Mouse (Mus musculus): ENCODE data around the gene Trmt2b.
"Not testable (repeated sequence)": the region's sequence is repeated elsewhere in the genome, so short reads cannot be mapped to it uniquely, and the experiment has no call there.

Gene Trmt2b

DNA sequence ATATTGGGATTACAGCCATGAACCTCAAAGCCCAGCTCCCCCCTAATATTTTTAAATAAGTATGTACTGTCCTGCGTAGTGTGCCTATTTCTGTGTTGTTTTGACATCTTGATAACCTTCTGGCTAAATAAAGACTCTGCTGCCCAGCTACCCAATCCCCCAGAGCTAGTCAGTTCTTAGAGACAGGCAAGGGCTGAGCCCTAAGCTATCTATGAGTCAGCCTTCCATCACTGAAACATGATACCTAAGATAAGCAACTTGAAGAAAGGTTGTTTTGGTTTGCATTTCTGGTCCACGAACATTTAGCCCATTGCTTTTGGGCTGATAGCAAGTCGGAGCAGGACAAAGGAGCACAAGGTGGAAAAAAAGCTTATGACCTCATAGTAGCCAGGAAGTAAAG is 56.2 kb downstream of the Trmt2b start:
- DNase-seq (ENCODE audit: low spot score), result no peak

- DNase-seq (ENCODE audit: low spot score), result no peak
These were observed 58.6 kb downstream of the Trmt2b start for GRCm38 (mm10) chrX:134218161-134218560.

DNA sequence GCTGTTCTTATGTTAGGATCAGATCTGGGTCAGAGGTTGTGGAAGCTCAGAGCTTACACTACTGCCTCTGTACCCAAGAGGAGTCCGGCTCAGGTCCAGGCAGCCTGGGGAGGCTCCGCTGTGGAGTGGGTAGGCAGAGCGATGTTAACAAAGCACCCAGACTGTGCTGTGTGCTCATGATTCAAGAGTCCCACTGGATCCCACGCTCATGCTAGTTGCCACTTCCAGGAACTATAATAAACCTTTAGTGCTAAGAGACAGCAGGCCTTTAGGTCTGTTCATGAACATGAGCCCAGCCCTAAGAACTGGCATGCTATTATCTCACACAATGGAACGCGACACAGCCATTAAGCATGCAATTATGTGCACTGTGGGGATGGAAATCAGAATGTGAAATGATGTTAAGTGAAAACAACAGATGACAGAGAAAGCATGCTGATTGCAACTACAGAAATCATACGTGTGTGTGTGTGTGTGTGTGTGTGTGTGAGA is 65.6 kb downstream of the Trmt2b start:
- DNase-seq (ENCODE audit: low spot score), result no peak

DNA sequence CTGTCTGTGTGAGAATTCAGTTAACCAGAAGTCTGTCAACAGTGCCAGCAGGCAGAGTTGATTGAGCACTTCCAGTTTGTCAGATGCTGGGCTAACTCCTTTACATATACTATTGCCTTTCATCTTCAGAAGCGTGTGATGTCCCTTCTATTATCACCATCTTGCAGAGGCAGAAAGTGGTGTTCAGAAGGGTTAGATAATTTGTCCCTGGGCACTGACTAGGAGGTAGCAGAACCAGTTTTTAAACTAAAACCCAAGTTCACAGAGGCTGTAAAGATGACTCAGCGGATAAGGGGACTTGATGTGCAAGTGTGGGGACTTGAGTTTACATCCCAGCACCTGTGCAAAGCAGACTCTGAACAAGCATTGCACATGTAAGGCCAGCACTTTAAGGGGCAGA is 68.3 kb downstream of the Trmt2b start:
- no peak for DNase-seq (ENCODE audit: low spot score)

- DNase-seq (ENCODE audit: low spot score), result not testable (repeated sequence)
These were observed 89.6 kb downstream of the Trmt2b start, which contains the start of gene Arl13a for GRCm38 (mm10) chrX:134187201-134187600. TSS of gene Arl13a (plus strand) at chrX:134187501.

DNA sequence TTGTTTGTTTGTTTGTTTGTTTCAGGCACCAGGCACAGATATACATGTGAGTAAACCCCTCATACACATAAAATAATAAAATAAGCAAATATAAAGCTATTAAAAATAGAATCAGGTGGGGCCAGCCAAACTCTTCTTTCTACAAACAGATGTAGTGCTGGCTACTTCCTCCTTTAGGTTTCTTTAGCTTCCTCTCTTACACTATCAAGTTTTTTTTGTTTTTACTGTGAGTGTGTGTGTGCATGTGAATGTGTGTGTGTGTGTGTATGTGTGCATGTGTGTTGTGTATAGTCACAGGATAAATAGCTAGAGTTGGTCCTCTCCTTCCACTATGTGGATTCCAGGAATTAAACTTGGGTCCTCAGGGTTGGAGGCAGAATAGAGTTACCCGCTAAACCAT is 102.1 kb downstream of the Trmt2b start:
- no peak for DNase-seq (ENCODE audit: low spot score)
